Mouse (Mus musculus) left cerebral cortex, adult 2 months (tissue): ENCODE results near the gene Lars2. TPM values are rescaled to one million over a fixed set of nuclear protein-coding genes. Genes with fewer than 3 reads are reported as not detected.

ENCODE experiments used
- DNase-seq, 2 experiments: peaks; one replicate each; pipeline ENCODE4 v3.0.0; 2021 to 2022; ENCODE audit warnings: low spot score in 2 of 2, mixed read lengths in 1 of 2; ENCODE audit errors: extremely low spot score in 1 of 2
- H3K27ac ChIP-seq: fragments of 200-600 bp; 2 replicates; pipeline ENCODE4 v1.8.1; 2022
- H3K4me3 ChIP-seq: fragments of 200-600 bp; 2 replicates; pipeline ENCODE4 v1.8.1; 2022
- CTCF ChIP-seq: fragments of 200-600 bp; IDR thresholded peaks from 2 replicates; pipeline ENCODE4 v1.8.1; 2022; ENCODE audit warnings: antibody characterized with exemption, mild to moderate bottlenecking, moderate library complexity
- intact Hi-C: fragments of 180-260 bp; cut with DNase I; formaldehyde crosslinking; loops from one replicate; pipeline ENCODE4 v1.15.1; 2025
- total RNA-seq, 2 experiments: library from RNA; stranded (reverse); gene quantifications; 2 replicates each; pipeline ENCODE4 v1.2.3; 2021

The Lars2 gene
- total RNA-seq, 2 experiments from 2014 or later = 29.6 to 56.2 TPM

- DNase-seq = no peak
- intact Hi-C loops = no loop called here
- no peak overlapping the region for H3K4me3 ChIP-seq
- H3K27ac ChIP-seq = no peak overlapping the region
- TF ChIP-seq CTCF = no peak
Measured at GRCm38 (mm10) chr9:123451772-123452171, 85.0 kb downstream of the Lars2 start.

DNA sequence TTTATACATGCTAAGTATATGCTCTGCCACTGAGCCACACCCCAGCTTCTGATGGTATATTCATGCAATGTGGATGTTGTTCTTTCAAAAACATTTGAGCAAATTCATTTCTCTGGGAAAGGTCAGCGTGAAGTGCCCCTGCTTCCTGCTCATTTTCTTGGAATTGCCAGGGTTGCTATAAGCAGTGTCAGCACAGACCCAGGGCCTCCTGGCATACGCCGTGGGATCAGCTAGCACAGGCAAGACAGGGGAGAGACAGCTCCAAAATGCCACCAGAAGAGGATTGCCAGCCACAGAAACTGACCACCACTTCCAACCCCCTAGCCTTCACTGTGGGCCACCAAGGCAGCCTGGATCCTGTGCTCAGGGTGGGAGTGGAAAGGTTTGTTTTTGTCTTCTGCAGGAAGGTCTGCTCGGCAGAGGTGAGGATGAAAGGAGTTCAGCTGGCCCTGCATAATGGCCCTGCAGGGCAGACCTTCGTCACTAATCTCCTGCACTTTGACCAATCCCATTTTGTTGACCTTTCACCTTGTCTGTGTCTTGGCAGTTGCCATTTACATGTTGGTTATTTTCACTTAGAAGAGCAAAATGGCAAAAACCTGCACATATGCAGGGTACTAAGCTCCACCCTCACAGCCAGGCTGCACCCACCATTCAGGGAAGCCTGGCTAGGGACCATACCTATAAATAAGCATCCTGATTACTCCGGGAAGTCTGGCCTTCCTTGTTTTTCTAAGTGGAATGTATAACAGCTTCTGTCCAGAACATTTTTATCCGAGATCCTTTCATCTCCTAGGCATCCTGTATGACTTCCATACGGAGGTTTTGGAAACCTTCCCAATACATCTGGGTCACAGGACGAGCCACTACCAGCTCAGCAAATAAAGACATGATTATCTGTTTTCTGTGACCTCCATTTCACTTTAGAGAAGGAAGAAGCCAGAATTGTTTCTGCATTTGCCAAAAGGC is 90.2 kb downstream of the Lars2 start:
- H3K27ac ChIP-seq = peak overlapping the region; percentile 17; the same call in 1 of the 2 replicates
- intact Hi-C loops = no loop called here
- no peak overlapping the region for H3K4me3 ChIP-seq
- TF ChIP-seq CTCF = no peak
- no peak for DNase-seq

DNA sequence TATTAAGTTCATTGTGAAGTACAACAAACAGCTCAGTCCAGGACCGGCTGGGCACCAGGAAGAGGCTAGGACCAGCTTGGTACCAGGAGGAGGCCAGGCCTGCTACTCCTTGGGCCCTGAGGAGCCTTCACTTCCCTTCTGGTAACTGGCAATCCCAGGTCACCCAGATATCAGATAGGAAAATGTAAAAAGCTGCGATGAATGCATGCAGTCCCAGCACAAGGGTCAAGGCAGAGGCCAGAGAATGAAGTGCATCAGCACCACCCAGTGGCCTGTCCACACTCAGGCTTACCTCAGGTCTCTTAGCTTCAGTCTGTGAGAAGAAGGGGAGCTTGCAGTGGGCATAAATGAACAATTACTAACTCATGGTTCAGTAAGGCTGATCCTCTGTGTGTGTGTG is 90.9 kb downstream of the Lars2 start:
- Histone ChIP-seq H3K4me3 (no peak overlapping the region), H3K27ac (no peak overlapping the region)
- TF ChIP-seq CTCF = peak; percentile 47
- intact Hi-C loops = no loop called here
- DNase-seq = no peak

DNA sequence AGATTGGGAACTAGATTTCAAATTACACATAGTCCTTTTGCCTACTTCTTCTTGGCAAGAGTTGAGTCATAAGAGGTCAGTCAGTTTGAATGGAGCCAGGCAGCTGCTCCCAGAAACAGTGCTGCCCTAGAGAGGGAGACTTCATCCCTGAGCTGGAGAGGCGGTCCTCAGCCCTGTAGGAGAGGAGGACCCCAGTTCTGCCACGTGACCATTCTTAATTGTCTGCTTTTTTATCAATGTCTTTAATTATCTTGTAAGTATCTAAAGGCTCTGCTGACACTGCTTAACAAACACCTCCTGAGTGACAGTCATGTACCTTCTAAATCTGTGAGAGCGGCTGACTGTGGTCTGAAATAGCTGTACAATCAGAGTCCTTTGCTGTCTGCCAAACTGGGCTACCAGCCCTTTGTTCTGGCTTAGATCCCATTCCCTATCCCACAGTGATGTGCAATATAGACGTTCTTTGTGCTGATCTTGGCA is 100.5 kb downstream of the Lars2 start:
- intact Hi-C loops = no loop called here
- TF ChIP-seq CTCF = no peak
- no peak overlapping the region for H3K4me3 ChIP-seq
- no peak for DNase-seq
- H3K27ac ChIP-seq = peak overlapping the region; percentile 32; the same call in 1 of the 2 replicates

- intact Hi-C loops = no loop called here
- no peak for DNase-seq
- H3K27ac ChIP-seq = no peak overlapping the region
- no peak for TF ChIP-seq CTCF
- no peak overlapping the region for H3K4me3 ChIP-seq
Measured at GRCm38 (mm10) chr9:123468406-123469085, 101.8 kb downstream of the Lars2 start.

DNA sequence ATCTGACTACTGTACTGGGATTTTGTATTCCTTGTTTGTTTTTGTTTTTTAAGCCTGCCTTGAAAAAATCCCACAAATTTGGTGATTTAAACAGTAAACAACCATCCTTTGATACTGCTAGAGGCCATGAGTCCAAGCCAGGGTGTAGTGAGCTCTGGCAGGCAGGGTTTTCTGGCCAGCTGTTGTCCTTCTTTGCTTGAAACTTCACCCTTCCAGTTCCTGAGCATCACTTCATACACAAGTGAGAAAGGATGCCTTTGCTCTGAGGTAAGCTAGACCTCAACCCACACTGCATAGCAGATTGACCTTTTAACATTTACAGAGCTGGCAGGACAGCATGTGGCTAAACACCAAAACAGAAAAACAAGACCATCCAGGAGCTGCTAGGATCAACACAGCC is 102.4 kb downstream of the Lars2 start:
- DNase-seq = no peak
- intact Hi-C loops = no loop called here

DNA sequence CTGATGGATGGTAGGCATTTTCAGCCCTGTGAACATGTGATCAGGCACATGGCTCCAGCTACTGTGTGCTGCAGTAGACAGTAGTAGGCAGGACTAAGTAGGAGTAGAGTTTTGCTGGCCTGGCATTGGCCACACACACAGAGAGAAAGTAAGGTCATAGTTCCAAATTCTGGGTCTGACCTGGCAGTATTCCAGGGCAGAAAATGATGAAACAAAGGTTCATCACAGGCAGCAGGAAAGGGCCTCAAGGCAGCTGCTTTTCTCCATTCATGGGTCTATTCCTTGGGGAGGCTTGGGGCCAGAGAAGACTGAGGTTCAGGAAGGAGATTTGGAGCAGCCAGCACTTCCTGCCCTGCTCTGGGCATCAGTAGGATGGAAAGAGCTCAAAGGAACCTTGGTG is 106.7 kb downstream of the Lars2 start:
- intact Hi-C loops = no loop called here
- TF ChIP-seq CTCF = no peak
- Histone ChIP-seq H3K4me3 (no peak overlapping the region), H3K27ac (no peak overlapping the region)
- no peak for DNase-seq

More for the DNA sequence above, 102.4 kb downstream of the Lars2 start:
- no peak for TF ChIP-seq CTCF
- H3K4me3 ChIP-seq = no peak overlapping the region
- H3K27ac ChIP-seq = no peak overlapping the region

DNA sequence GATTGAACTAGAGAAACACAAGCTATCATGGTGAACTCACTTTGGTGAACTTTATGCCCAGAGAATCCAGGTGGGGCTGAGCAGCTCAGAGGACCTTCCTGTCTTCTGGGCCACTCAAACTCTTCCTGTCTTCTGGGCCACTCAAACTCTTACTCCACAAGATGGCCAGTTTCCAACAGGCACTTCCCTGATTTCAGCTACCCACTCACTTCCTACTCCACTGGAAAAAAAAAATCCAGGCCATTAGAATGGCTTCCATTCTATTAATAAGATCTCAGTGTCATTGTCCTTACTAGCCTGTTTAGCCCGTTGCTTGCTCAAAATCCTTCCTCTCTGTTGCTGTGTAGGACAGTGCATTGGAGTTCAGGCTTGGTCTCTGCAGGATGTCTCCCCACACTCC is 108.8 kb downstream of the Lars2 start:
- H3K4me3 ChIP-seq = no peak overlapping the region
- intact Hi-C loops = no loop called here
- no peak for DNase-seq
- H3K27ac ChIP-seq = no peak overlapping the region
- TF ChIP-seq CTCF = no peak

DNA sequence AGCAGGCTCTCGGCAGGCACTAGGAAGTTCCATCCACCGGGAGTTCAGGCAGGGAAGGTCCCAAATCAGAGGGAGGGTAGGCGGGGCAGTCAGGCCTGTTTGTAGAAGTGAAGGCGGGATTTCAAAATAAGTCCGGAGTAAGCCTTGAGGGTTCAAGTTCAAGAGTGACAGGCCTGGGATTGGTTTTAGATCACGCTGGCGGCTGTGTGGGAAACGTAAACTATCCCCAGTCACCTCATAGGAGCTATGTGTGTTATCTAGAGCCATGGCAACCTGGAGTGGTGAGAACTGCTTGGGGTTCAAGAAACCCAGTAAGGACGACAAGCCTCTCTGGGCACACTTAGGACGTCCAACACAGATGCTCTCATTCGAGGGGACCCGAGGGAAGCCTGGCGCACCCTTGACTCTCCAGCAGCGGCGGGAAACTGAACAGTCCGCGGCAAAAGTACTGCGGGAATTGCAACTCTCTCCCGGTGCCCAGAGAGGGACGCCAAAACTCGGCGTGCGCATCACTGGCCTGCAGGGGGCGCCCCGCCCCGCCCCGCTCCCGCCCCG is 111.4 kb downstream of the Lars2 start:
- H3K4me3 ChIP-seq = peak overlapping the region; percentile 39
- no peak overlapping the region for H3K27ac ChIP-seq
- DNase-seq = no peak
- TF ChIP-seq CTCF = peak; percentile 53
- intact Hi-C loops = loop anchor here (2.0 kb wide), 1 partner anchor 25 kb away; no protein-coding TSS in a partner anchor

DNA sequence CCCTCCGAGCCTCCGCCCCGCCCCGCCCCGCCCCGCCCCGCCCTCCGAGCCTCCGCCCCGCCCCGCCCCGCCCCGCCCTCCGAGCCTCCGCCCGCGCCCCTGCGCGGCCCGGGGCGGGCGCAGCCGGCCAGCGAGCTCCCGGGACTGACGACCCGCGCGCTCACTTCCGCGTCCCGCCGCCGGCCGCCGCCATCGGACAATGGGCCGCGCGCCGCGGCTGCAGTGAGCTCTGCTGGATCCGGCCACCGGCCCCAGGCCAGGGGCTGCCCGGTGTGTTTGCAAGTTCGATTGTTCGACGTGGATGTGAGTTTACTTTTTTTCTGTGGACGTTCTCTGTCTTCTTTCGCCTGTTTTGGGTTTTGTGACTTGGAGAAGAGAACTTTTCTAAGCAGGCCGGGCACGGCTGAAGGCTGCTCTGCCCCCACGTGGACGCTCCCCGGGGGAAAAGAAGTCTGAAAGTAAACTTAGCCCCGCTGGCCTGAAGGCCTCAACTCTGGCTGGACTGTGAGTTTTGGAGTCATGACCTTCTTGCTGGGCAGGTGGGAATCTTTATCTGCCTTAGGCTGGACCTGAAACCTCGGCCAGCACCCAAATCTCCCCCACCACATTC is 112.0 kb downstream of the Lars2 start, which contains the start of gene Limd1:
Gene Limd1, plus strand, starts transcription at position 121 of the 610 bp plus-strand sequence.
- Histone ChIP-seq H3K4me3 (peak within 1 kb of the TSS; percentile 59), H3K27ac (peak within 1 kb of the TSS; percentile 53; the same call in 1 of the 2 replicates)
- DNase-seq = peak; percentile 50 to 53
- peak; percentile 11 for TF ChIP-seq CTCF
- intact Hi-C loops = loop anchor here (2.0 kb wide), 1 partner anchor 24 kb away; no protein-coding TSS in a partner anchor

DNA sequence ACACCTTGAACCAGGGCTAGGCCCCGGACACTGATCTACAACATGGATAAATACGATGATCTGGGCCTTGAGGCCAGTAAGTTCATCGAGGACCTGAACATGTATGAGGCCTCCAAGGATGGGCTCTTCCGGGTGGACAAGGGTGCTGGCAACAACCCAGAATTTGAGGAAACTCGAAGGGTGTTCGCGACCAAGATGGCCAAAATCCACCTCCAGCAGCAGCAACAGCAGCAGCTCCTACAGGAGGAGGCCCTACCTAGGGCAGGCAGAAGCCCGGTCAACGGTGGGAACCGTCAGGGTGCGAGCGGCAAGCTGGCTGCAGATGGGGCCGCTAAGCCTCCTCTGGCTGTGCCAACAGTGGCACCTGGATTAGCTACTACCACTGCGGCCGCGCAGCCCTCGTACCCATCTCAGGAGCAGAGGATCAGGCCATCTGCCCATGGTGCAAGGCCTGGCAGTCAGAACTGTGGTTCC is 112.5 kb downstream of the Lars2 start:
- H3K27ac ChIP-seq = no peak overlapping the region; the same call in 1 of the 2 replicates
- intact Hi-C loops = loop anchor here (2.0 kb wide), 1 partner anchor 24 kb away; no protein-coding TSS in a partner anchor
- no peak for TF ChIP-seq CTCF
- H3K4me3 ChIP-seq = peak overlapping the region; percentile 59
- no peak for DNase-seq
